Mouse (Mus musculus) cerebellum, adult 2 months (tissue): ENCODE data around the gene Gdf7. TPM values are rescaled to one million over a fixed set of nuclear protein-coding genes. Genes with fewer than 3 reads are reported as not detected.
A peak's percentile ranks its signal among the peaks of the same experiment; 100 is the strongest.

Experiments
- DNase-seq, 2 experiments: peaks; one replicate each; pipeline ENCODE4 v3.0.0; 2021
- H3K27ac ChIP-seq: fragments of 200-500 bp; 2 replicates; pipeline ENCODE4 v1.5.1; 2012; ENCODE audit warnings: low read length, control low read depth, inconsistent platforms; ENCODE audit not compliant: insufficient read depth
- H3K27me3 ChIP-seq: fragments of 200-500 bp; 2 replicates; pipeline ENCODE4 v1.6.1; 2012; ENCODE audit warnings: inconsistent platforms, mild to moderate bottlenecking, low read length, moderate library complexity; ENCODE audit not compliant: control insufficient read depth, insufficient read depth
- H3K4me1 ChIP-seq: fragments of 200-500 bp; 2 replicates; pipeline ENCODE4 v1.6.1; 2011; ENCODE audit warnings: low read length; ENCODE audit not compliant: control insufficient read depth, insufficient read depth
- H3K4me3 ChIP-seq: fragments of 200-500 bp; replicated peaks from 2 replicates; pipeline ENCODE3; 2011; ENCODE audit warnings: mild to moderate bottlenecking, low read depth, low read length, control low read depth; ENCODE audit not compliant: insufficient read depth
- CTCF ChIP-seq: fragments of 200-500 bp; IDR thresholded peaks from 2 replicates; pipeline ENCODE4 v1.5.1; 2011; ENCODE audit warnings: low read depth, mild to moderate bottlenecking, control low read depth, low read length, moderate library complexity, borderline replicate concordance; ENCODE audit not compliant: insufficient read depth
- POLR2A ChIP-seq: fragments of 200-500 bp; IDR thresholded peaks from 2 replicates; pipeline ENCODE4 v1.6.1; 2011; ENCODE audit warnings: low read length, control low read depth, borderline replicate concordance; ENCODE audit not compliant: insufficient read depth
- WGBS: fragments of 180-500 bp; shearing (Covaris S2); methylation state at CpG from one replicate; pipeline ENCODE4 v1.1.7; 2018; 5-methylcytosine and 5-hydroxymethylcytosine counted together
- polyA plus RNA-seq: library from polyadenylated mRNA; depleted of rRNA; stranded (reverse); fragments of >200 nt; gene quantifications from 2 replicates; pipeline ENCODE4 v1.2.3, GENCODE M21; 2012

Gene Gdf7
- polyA plus RNA-seq, 1 experiment: 0.07 TPM

DNA sequence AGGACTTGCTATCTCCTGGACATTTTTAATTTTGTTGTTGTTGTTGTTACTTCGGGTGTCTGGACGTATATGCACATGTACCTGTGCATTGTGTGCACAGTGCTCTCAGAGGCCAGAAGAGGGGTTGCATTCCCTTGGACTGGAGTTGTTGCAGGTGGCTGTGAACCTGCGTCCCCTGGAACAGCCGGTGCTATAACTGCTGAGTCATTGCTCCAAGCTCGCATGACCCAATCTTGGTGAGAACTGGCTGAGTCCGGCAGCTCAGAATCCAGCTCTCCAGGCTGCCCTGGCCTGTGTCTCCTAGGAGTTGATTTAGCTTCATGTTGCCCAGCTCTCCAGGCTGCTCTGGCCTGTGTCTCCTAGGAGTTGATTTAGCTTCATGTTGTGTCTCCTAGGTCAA is 39.3 kb upstream of the Gdf7 start:
- WGBS: 86% methylated on average over 6 of the region's 6 CpGs
- TF ChIP-seq CTCF (no peak), POLR2A (no peak)
- no peaks in the 10 kb centered on the region for H3K27me3 ChIP-seq
- DNase-seq: peak in 1 of 2 experiments; percentile 5
- H3K27ac ChIP-seq: no peak overlapping the region
- H3K4me1 ChIP-seq: no peaks in the 10 kb centered on the region
- H3K4me3 ChIP-seq: no peak overlapping the region

DNA sequence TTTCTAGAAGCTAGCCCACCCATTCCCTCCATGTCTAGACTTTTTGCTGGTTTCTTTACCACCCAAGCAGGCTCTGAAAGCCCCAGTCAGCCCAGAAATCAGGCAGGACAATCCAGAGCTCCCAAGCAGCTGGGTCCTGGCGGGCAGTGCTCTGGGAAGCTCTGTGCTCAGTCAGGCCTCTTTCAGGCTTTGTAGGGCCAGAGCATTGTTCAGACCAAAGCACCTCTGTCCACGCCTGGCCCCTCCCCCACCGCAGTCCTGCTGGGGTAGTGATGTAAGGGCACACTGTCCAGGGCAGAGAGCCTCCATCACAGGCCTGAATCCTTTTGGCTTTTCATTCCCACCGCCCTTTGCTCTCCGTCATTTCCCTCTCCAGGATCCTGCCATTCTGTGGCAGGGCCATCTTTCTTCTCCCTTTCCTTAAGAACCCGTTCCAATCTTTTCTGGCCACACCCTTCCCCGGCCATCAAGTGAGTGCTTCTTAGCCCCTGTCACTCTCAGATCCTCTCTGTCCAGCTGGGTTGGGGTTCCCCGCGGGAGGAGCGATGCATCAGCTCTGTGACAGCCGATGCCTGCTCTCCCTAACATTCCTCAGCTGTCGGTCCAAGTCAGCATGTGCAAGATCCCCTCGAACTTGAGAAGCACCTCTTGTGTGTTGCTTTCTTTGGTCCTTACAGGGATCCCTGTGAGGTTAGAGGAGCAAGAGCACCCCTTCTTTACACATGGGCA is 38.0 kb upstream of the Gdf7 start:
- Histone ChIP-seq H3K4me1 (no peaks in the 10 kb centered on the region), H3K27me3 (no peaks in the 10 kb centered on the region), H3K27ac (no peak overlapping the region), H3K4me3 (no peak overlapping the region)
- DNase-seq: peak in 1 of 2 experiments; percentile 15
- no peak for TF ChIP-seq POLR2A
- TF ChIP-seq CTCF: no peak
- WGBS: 47% methylated on average over 13 of the region's 13 CpGs

DNA sequence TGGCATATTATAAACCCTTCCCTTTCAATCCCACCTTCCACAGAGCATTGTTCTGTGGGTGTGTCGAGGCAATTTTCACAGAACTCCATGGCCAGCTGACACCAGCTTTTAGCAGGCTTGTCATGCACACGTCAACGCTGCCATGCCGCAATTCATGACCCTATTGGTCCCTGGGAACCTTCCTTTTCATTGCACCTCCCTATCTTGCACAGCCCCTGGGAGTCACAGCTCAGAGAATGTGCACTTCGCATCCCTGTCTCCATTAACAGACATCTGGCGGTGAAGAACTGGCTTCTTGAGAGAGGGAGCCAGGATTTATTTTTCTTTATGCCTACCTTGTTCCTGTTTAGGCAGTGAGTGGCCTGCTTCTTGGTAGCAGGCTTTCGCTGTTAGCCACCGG is 37.2 kb upstream of the Gdf7 start:
- Histone ChIP-seq H3K27me3 (no peaks in the 10 kb centered on the region), H3K4me3 (no peak overlapping the region), H3K4me1 (peaks cover 3% of the 10 kb centered on the region), H3K27ac (no peak overlapping the region)
- WGBS: 81% methylated on average over 8 of the region's 8 CpGs
- TF ChIP-seq CTCF (no peak), POLR2A (no peak)
- DNase-seq: no peak

DNA sequence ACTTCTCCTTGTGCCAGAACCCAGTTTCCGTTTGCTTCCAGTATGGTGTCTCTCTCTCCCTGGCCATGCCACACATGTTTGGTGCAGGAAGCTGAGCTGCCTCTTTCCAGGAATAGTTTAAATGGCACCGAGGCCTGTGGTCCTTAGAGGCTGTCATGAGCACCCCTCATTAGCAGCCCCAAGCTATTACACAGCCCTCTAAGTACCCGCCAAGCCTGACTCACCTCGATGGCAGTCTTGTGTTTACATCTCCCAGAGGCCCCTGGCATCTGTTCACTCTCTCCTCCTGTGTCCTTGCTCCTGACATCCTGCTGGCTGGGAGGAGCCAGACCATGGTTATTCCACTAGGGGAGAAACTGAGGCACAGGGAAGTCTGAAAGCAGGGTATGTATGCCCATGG is 36.7 kb upstream of the Gdf7 start:
- Histone ChIP-seq H3K27me3 (no peaks in the 10 kb centered on the region), H3K4me3 (no peak overlapping the region), H3K27ac (no peak overlapping the region), H3K4me1 (peaks cover 5% of the 10 kb centered on the region)
- no peak for TF ChIP-seq POLR2A
- no peak for TF ChIP-seq CTCF
- 41% methylated on average over 4 of the region's 4 CpGs for WGBS
- DNase-seq: peak in 1 of 2 experiments; percentile 6

DNA sequence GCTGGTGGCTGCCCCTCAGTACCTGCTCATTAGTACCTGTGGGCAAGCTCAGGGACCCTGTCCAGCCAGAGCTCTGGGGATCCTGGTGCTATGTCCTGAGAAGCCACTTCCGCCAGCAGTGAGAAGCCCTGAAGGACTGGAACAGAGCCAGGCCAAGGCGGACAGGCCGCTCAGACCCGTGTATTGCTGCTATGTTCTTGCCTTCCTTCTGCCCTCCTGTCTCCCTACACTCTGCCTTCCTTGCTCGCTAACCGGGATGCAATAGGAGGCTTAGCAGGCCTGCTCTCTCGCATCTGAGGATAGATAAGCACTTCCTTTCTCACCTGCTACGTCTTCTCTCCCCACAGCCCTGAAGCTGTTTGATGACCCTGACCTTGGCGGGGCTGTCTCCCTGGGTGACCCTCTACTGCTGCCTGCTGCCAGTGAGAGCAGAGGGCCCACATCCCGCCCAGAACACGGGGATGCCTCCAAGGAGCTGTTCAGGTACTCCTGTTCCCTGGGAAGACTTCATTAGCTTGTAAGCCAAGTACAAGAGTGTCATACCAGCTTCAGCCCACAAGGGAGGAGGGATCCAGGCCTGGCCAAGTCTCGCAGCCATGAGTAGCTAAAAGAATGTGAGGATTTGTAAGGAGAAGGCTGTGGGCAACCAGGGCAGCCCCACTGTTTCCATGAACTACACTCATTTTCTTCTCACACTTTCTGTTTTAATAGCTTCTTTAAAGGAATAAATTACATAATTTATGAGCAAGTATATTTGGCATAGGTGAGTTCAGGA is 35.7 kb upstream of the Gdf7 start:
- peak in 1 of 2 experiments; percentile 15 for DNase-seq
- WGBS: 59% methylated on average over 12 of the region's 12 CpGs
- peaks cover 5% of the 10 kb centered on the region for H3K4me1 ChIP-seq
- H3K27ac ChIP-seq: no peak overlapping the region
- no peaks in the 10 kb centered on the region for H3K27me3 ChIP-seq
- H3K4me3 ChIP-seq: no peak overlapping the region
- TF ChIP-seq POLR2A (no peak), CTCF (no peak)

DNA sequence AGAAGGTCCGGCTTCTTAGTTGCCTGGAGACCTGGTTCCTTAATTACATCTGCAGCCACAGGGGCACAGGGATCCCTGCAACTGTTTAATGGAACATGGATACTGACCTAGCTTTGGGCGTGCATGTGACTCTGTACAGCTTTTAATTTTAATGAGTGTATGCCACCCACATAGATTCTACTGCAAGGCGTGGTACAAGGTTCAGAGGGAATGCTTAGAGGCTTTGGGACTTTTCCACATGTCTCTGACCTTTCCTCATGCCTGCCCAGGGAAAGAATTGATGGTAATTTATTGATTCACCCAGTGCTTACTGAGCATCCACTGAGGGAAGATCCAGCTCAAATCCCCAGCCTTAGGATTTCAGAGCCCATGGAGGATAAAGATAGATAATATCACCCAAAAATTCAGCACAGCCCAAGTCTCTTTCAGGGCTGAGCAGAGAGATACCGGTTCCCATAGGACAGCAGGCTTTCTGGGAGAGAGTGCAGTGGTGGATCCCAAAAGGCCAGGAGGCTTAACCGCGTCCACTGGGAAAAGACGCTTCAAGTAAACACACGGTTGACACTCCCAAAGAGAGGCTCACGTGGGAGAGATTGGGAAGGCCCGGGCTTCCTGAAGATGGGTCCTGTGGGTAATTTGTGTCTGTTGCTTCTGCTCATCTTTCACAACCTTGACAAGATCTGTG is 35.0 kb upstream of the Gdf7 start:
- Histone ChIP-seq H3K27ac (no peak overlapping the region), H3K4me3 (no peak overlapping the region), H3K27me3 (no peaks in the 10 kb centered on the region), H3K4me1 (peaks cover 9% of the 10 kb centered on the region)
- WGBS: 92% methylated on average over 10 of the region's 10 CpGs
- TF ChIP-seq POLR2A (no peak), CTCF (no peak)
- DNase-seq: no peak

DNA sequence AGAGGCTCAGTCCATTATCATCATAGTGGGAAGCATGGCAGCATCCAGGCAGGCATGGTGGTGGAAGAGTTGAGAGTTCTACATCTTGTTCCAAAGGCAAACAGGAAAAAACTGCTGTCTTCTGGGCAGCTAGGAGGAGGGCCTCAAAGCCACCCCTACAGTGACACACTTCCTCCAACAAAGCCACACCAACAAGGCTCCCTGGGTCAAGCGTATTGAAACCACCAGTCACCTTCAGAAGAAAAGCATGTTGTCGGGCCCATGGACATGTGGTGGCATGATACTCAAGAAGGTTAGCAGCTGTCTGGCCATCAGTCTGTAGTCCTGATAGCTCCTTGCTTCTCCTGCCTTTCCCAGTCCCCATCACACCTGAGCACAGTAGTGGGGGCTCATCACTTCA is 33.7 kb upstream of the Gdf7 start:
- Histone ChIP-seq H3K4me3 (no peak overlapping the region), H3K4me1 (peaks cover 9% of the 10 kb centered on the region), H3K27ac (no peak overlapping the region), H3K27me3 (no peaks in the 10 kb centered on the region)
- TF ChIP-seq POLR2A: no peak
- TF ChIP-seq CTCF: no peak
- DNase-seq: no peak
- WGBS: 92% methylated on average over 2 of the region's 2 CpGs

DNA sequence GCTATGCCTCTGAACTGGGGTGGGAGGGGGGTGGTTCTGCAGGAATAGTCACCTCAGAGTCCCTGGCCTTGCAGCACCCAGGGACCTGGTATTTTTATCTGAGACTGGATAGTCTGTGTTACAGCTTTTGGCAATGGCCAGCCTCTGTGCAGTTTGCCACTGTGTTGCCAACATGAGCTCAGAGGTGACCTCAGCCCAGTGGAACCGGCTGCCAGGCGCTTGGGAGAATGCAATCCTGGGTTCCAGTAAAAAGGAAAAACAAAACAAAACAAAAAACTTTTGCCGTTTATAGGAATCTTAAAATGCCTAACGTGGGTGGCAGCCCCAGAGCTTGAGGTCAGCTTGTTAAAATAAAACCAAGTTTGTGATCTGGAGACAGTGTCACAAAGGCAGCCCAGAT is 32.5 kb upstream of the Gdf7 start:
- H3K4me3 ChIP-seq: no peak overlapping the region
- H3K27me3 ChIP-seq: no peaks in the 10 kb centered on the region
- 50% methylated on average over 4 of the region's 4 CpGs for WGBS

More for the DNA sequence above, 32.5 kb upstream of the Gdf7 start:
- peak in 1 of 2 experiments; percentile 53 for DNase-seq
- H3K4me1 ChIP-seq: peaks cover 9% of the 10 kb centered on the region
- TF ChIP-seq CTCF (no peak), POLR2A (no peak)
- no peak overlapping the region for H3K27ac ChIP-seq
